Mouse (Mus musculus): ENCODE results near the gene Golga4.

- TF ChIP-seq POLR2A (IDR thresholded peaks at IDR 0.05; ENCODE audit: insufficient read length, low read depth) (no peak), TCF12 (IDR thresholded peaks at IDR 0.05; ENCODE audit: insufficient read depth, poor library complexity, severe bottlenecking) (no peak), POLR2AphosphoS2 (IDR thresholded peaks at IDR 0.05; ENCODE audit: insufficient read length, low read depth) (no peak), MYOD1 (IDR thresholded peaks at IDR 0.05; ENCODE audit: control insufficient read depth in 1 of 3, insufficient read length in 2 of 3, low read depth in 2 of 3) (no peak), MAX (IDR thresholded peaks at IDR 0.05; ENCODE audit: low read depth) (no peak), E2F4 (IDR thresholded peaks at IDR 0.05; ENCODE audit: insufficient read depth) (no peak)
These were observed 84.2 kb downstream of the Golga4 start for GRCm38 (mm10) chr9:118590230-118590629.
